In the genomic region with DNA sequence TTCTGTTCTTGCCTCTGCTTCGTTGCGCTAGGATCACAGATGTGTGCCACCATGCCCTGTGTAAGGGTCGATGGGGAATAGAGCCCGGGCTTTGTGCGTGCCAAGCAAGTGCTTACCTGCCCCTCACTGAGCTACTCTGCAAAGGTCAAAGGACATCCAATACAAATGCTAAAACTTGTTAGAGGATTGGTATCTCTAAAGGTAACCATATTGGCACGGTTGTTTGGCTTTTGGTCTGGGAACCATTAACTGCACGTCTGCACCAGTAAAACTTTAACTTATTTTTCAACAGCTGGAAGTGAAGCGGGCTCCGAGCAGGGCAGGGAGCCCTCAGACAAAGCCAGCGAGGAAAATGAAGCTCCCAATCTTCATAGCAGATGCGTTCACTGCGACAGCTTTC, we compare ENCODE assay signal across 24 mouse cellular contexts. TPM values are rescaled to one million over a fixed set of nuclear protein-coding genes. Genes with fewer than 3 reads are reported as not detected.
DNase-seq lines count a peak whose midpoint lies in the region; ATAC-seq lines count a peak whose summit lies in the region.
"Had no signal": no experiment of that assay in that cellular context is flagged by ENCODE, and none has a peak within 500 bp of the region (broad histone marks: within the 10 kb centered on the region; RNA-seq: fewer than 3 reads in every experiment).

No protein-coding gene starts in this region.

- no peaks in the 10 kb centered on the region for H3K9me3 ChIP-seq in stomach, embryonic 15.5 days
- H3K9me3 ChIP-seq: embryonic facial prominence, embryonic 12.5 days; heart, embryonic 10.5 days; neural tube, embryonic 12.5 days had no signal

- no peaks in the 10 kb centered on the region for H3K27me3 ChIP-seq in stomach, embryonic 15.5 days (replicated peaks)
- H3K27me3 ChIP-seq: embryonic facial prominence, embryonic 12.5 days; neural tube, embryonic 12.5 days had no signal

- WGBS in stomach, embryonic 15.5 days: 62% methylated on average over 12 of the region's 12 CpGs

- no peak; the same call in 1 of the 2 replicates for ATAC-seq in stomach, embryonic 15.5 days (ENCODE audit: insufficient read depth, low FRiP score, low read depth)
- ATAC-seq: CD4-positive, CD25-positive, alpha-beta regulatory T cell, adult 4 months; forebrain, postnatal 0 days had no signal

- H3K4me2 ChIP-seq in stomach, embryonic 15.5 days: no peak overlapping the region
- H3K4me2 ChIP-seq: embryonic facial prominence, embryonic 12.5 days; hindbrain, embryonic 14.5 days; neural tube, embryonic 12.5 days had no signal

- peaks cover 13% of the 10 kb centered on the region for H3K4me1 ChIP-seq in brown adipose tissue, adult 24 weeks (ENCODE audit: control insufficient read depth, insufficient read depth, insufficient read length, low read length)
- H3K4me1 ChIP-seq in stomach, embryonic 15.5 days: no peaks in the 10 kb centered on the region
- H3K4me1 ChIP-seq: embryonic facial prominence, embryonic 12.5 days; neural tube, embryonic 12.5 days had no signal

- H3K27ac ChIP-seq in brown adipose tissue, adult 24 weeks (replicated peaks; ENCODE audit: low read depth, low read length): no peak overlapping the region; the same call in 1 of the 2 replicates
- H3K27ac ChIP-seq in stomach, embryonic 15.5 days: peak overlapping the region; percentile 3; the same call in 1 of the 2 replicates
- H3K27ac ChIP-seq: embryonic facial prominence, embryonic 12.5 days; heart, embryonic 10.5 days; hindbrain, embryonic 14.5 days; neural tube, embryonic 12.5 days had no signal

- H3K9ac ChIP-seq in stomach, embryonic 15.5 days: no peak overlapping the region
- H3K9ac ChIP-seq: embryonic facial prominence, embryonic 12.5 days; forebrain, postnatal 0 days; hindbrain, embryonic 14.5 days; neural tube, embryonic 12.5 days had no signal

- peak overlapping the region; percentile 52; the same call in 1 of the 2 replicates for H3K4me3 ChIP-seq in brown adipose tissue, adult 24 weeks (ENCODE audit: insufficient read depth, low read depth, low read length)
- H3K4me3 ChIP-seq in stomach, embryonic 15.5 days (replicated peaks): no peak overlapping the region
- H3K4me3 ChIP-seq: embryonic facial prominence, embryonic 12.5 days; heart, embryonic 10.5 days; neural tube, embryonic 12.5 days had no signal

- H3K36me3 ChIP-seq in stomach, embryonic 15.5 days: no peaks in the 10 kb centered on the region
- H3K36me3 ChIP-seq: embryonic facial prominence, embryonic 12.5 days; heart, embryonic 10.5 days; neural tube, embryonic 12.5 days had no signal

- DNase-seq in kidney, adult 18-20 months: peak; percentile 66
- peak; percentile 57 for DNase-seq in kidney, postnatal 14 days
- DNase-seq in B cell, adult 2 months: no peak
- no peak for DNase-seq in lung, adult 18-20 months
- DNase-seq in embryo, embryonic 9.5 days (ENCODE audit: extremely low spot score): no peak
- DNase-seq: cerebellum, adult 2 months; forebrain, postnatal 0 days; gastrocnemius, postnatal 25 days; heart, postnatal 10 days; layer of hippocampus, postnatal 36 days; left cerebral cortex, postnatal 4 days; lung, adult 2 months; lung, postnatal 36 days; spleen, adult 18-20 months; thymus, postnatal 25 days had no signal

RNA-seq across cellular contexts. Expression of a gene that starts 1.3 kb away (rescaled TPM):
- polyA plus RNA-seq in brown adipose tissue, adult 24 weeks (2012; ENCODE audit: insufficient read depth, insufficient read length, missing spikeins): 5.3 TPM in 2 replicates
- 6.5 and 8.3 TPM in 2 replicates for polyA plus RNA-seq in stomach, embryonic 15.5 days (2015; fragmentation: Nextera tagmentation; extraction: Ambion mirVana)

RNA-seq across cellular contexts. Expression of a gene that starts 37.2 kb away (rescaled TPM):
- polyA plus RNA-seq in brown adipose tissue, adult 24 weeks (2012; ENCODE audit: insufficient read depth, insufficient read length, missing spikeins): 0.58 and 1.9 TPM in 2 replicates
- 4.7 and 6.5 TPM in 2 replicates for polyA plus RNA-seq in stomach, embryonic 15.5 days (2015; fragmentation: Nextera tagmentation; extraction: Ambion mirVana)

RNA-seq across cellular contexts. Expression of a gene that starts 37.2 kb away (rescaled TPM):
- polyA plus RNA-seq in brown adipose tissue, adult 24 weeks (2012; ENCODE audit: insufficient read depth, insufficient read length, missing spikeins): 30.0 and 45.4 TPM in 2 replicates
- 87.7 and 94.5 TPM in 2 replicates for polyA plus RNA-seq in stomach, embryonic 15.5 days (2015; fragmentation: Nextera tagmentation; extraction: Ambion mirVana)

RNA-seq across cellular contexts. Expression of a gene that starts 38.2 kb away (rescaled TPM):
- polyA plus RNA-seq in brown adipose tissue, adult 24 weeks (2012; ENCODE audit: insufficient read depth, insufficient read length, missing spikeins): not detected in 2 replicates
- 0.08 and 0.23 TPM in 2 replicates for polyA plus RNA-seq in stomach, embryonic 15.5 days (2015; fragmentation: Nextera tagmentation; extraction: Ambion mirVana)
- polyA plus RNA-seq: CD4-positive, CD25-positive, alpha-beta regulatory T cell, adult 4 months; heart, embryonic 10.5 days; large intestine, adult 2 months; lung, adult 2 months; stomach, embryonic 14.5 days had no signal

Comparison
In these comparisons a context has a peak if more than half of its experiments do, and no peak if none do; other contexts are left out.
1. DNase-seq: peak in kidney, adult 18-20 months (single experiment) and kidney, postnatal 14 days (single experiment); none in B cell, adult 2 months (0 of 2), lung, adult 18-20 months (0 of 2) and embryo, embryonic 9.5 days (single experiment).